In genomic region chr7:99229411-99229810, GRCm38 (mm10) we compare ENCODE assay signal across 9 mouse cellular contexts. TPM values are rescaled to one million over a fixed set of nuclear protein-coding genes. Genes with fewer than 3 reads are reported as not detected.
DNase-seq lines count a peak whose midpoint lies in the region; ATAC-seq and TF ChIP-seq lines count a peak whose summit lies in the region.
"Had no signal": no experiment of that assay in that cellular context is flagged by ENCODE, and none has a peak within 500 bp of the region (broad histone marks: within the 10 kb centered on the region; RNA-seq: fewer than 3 reads in every experiment).

No protein-coding gene starts in this region.

- no peaks in the 10 kb centered on the region for H3K9me3 ChIP-seq in forebrain, embryonic 13.5 days (replicated peaks)
- H3K9me3 ChIP-seq in forebrain, embryonic 12.5 days, result no peaks in the 10 kb centered on the region
- no peaks in the 10 kb centered on the region for H3K9me3 ChIP-seq in midbrain, embryonic 13.5 days

- H3K27me3 ChIP-seq in forebrain, embryonic 13.5 days, result no peaks in the 10 kb centered on the region
- H3K27me3 ChIP-seq in forebrain, embryonic 12.5 days, result no peaks in the 10 kb centered on the region
- no peaks in the 10 kb centered on the region for H3K27me3 ChIP-seq in midbrain, embryonic 13.5 days

- DNase-seq in thymus, postnatal 14 days, result peak; percentile 13
- no peak for DNase-seq in thymus, postnatal 36 days
- DNase-seq in kidney, postnatal 25 days, result peak; percentile 57 to 76
- no peak for DNase-seq in left cerebral cortex, adult 11 months (ENCODE audit: low spot score)

- peak; percentile 65; the same call in 1 of the 2 replicates for TF ChIP-seq CTCF in embryonic fibroblast, embryonic 13.5 days (IDR thresholded peaks at IDR 0.05; ENCODE audit: borderline replicate concordance, insufficient read depth, low read length)

- H3K4me2 ChIP-seq in forebrain, embryonic 13.5 days, result no peak overlapping the region
- no peak overlapping the region for H3K4me2 ChIP-seq in forebrain, embryonic 12.5 days
- no peak overlapping the region for H3K4me2 ChIP-seq in midbrain, embryonic 13.5 days (replicated peaks)

- no peak overlapping the region for H3K27ac ChIP-seq in forebrain, embryonic 13.5 days
- no peak overlapping the region for H3K27ac ChIP-seq in forebrain, embryonic 12.5 days
- no peak overlapping the region for H3K27ac ChIP-seq in embryonic fibroblast, embryonic 13.5 days (ENCODE audit: insufficient read depth, low read length)
- H3K27ac ChIP-seq in midbrain, embryonic 13.5 days, result no peak overlapping the region
- H3K27ac ChIP-seq: macrophage had no signal

- ATAC-seq in forebrain, embryonic 13.5 days, result peak; percentile 59; the same call in 1 of the 2 replicates
- no peak for ATAC-seq in forebrain, embryonic 12.5 days (ENCODE audit: low FRiP score)
- ATAC-seq in midbrain, embryonic 13.5 days, result 0 out of 2 replicates have a peak, but pooled peaks have one; percentile 48

- H3K4me3 ChIP-seq in forebrain, embryonic 13.5 days, result no peak overlapping the region
- H3K4me3 ChIP-seq in forebrain, embryonic 12.5 days (replicated peaks), result no peak overlapping the region
- H3K4me3 ChIP-seq in embryonic fibroblast, embryonic 13.5 days (ENCODE audit: insufficient read depth, low read length), result no peak overlapping the region
- no peak overlapping the region for H3K4me3 ChIP-seq in midbrain, embryonic 13.5 days (replicated peaks)

- no peaks in the 10 kb centered on the region for H3K36me3 ChIP-seq in forebrain, embryonic 13.5 days (ENCODE audit: poor library complexity, severe bottlenecking)
- H3K36me3 ChIP-seq in forebrain, embryonic 12.5 days (replicated peaks), result no peaks in the 10 kb centered on the region
- H3K36me3 ChIP-seq in midbrain, embryonic 13.5 days, result no peaks in the 10 kb centered on the region

- H3K9ac ChIP-seq in forebrain, embryonic 13.5 days, result no peak overlapping the region
- H3K9ac ChIP-seq in forebrain, embryonic 12.5 days, result no peak overlapping the region
- no peak overlapping the region for H3K9ac ChIP-seq in midbrain, embryonic 13.5 days (replicated peaks)

- no peaks in the 10 kb centered on the region for H3K4me1 ChIP-seq in forebrain, embryonic 13.5 days
- no peaks in the 10 kb centered on the region for H3K4me1 ChIP-seq in forebrain, embryonic 12.5 days
- H3K4me1 ChIP-seq in embryonic fibroblast, embryonic 13.5 days (ENCODE audit: control insufficient read depth, insufficient read depth, low read length), result no peaks in the 10 kb centered on the region
- no peaks in the 10 kb centered on the region for H3K4me1 ChIP-seq in midbrain, embryonic 13.5 days (replicated peaks)

- WGBS in forebrain, embryonic 13.5 days, result 17% methylated on average over 2 of the region's 2 CpGs
- WGBS in forebrain, embryonic 12.5 days, result 14% methylated on average over 2 of the region's 2 CpGs
- 9% methylated on average over 2 of the region's 2 CpGs for WGBS in midbrain, embryonic 13.5 days

- TF ChIP-seq POLR2A in embryonic fibroblast, embryonic 13.5 days (IDR thresholded peaks at IDR 0.05; ENCODE audit: low read depth, low read length), result no peak

RNA-seq across cellular contexts. Expression of gene Mogat2, which starts 9.0 kb away (rescaled TPM):
- polyA plus RNA-seq in forebrain, embryonic 13.5 days (2015; fragmentation: Nextera tagmentation; extraction: Ambion mirVana), result 3.0 and 3.1 TPM in 2 replicates
- 4.5 and 4.8 TPM in 2 replicates for polyA plus RNA-seq in forebrain, embryonic 12.5 days (2016; fragmentation: Nextera tagmentation; extraction: Ambion mirVana)
- 7.4 and 11.0 TPM in 2 replicates for polyA plus RNA-seq in embryonic fibroblast, embryonic 13.5 days (2011; ENCODE audit: insufficient read length, low read depth, missing spikeins)
- 2.2 and 3.0 TPM in 2 replicates for polyA plus RNA-seq in midbrain, embryonic 13.5 days (2015; fragmentation: Nextera tagmentation; extraction: Ambion mirVana)

RNA-seq across cellular contexts. Expression of gene Map6, which starts 37.8 kb away (rescaled TPM):
- polyA plus RNA-seq in forebrain, embryonic 13.5 days (2015; fragmentation: Nextera tagmentation; extraction: Ambion mirVana), result 46.9 and 51.3 TPM in 2 replicates
- polyA plus RNA-seq in forebrain, embryonic 12.5 days (2016; fragmentation: Nextera tagmentation; extraction: Ambion mirVana), result 63.5 and 65.1 TPM in 2 replicates
- polyA plus RNA-seq in embryonic fibroblast, embryonic 13.5 days (2011; ENCODE audit: insufficient read length, low read depth, missing spikeins), result 52.9 and 77.8 TPM in 2 replicates
- polyA plus RNA-seq in midbrain, embryonic 13.5 days (2015; fragmentation: Nextera tagmentation; extraction: Ambion mirVana), result 102 and 106 TPM in 2 replicates

RNA-seq across cellular contexts. Expression of gene Dgat2, which starts 46.9 kb away (rescaled TPM):
- 7.7 and 7.9 TPM in 2 replicates for polyA plus RNA-seq in forebrain, embryonic 13.5 days (2015; fragmentation: Nextera tagmentation; extraction: Ambion mirVana)
- polyA plus RNA-seq in forebrain, embryonic 12.5 days (2016; fragmentation: Nextera tagmentation; extraction: Ambion mirVana), result 8.4 and 8.6 TPM in 2 replicates
- polyA plus RNA-seq in embryonic fibroblast, embryonic 13.5 days (2011; ENCODE audit: insufficient read length, low read depth, missing spikeins), result 2.9 and 4.7 TPM in 2 replicates
- polyA plus RNA-seq in midbrain, embryonic 13.5 days (2015; fragmentation: Nextera tagmentation; extraction: Ambion mirVana), result 11.1 and 12.8 TPM in 2 replicates

Comparison
In these comparisons a context has a peak if more than half of its experiments do, and no peak if none do; other contexts are left out.
1. DNase-seq: peak in thymus, postnatal 14 days (single experiment) and kidney, postnatal 25 days (2 of 2); none in thymus, postnatal 36 days (0 of 2) and left cerebral cortex, adult 11 months (single experiment).